Mouse (Mus musculus) myocyte (in vitro differentiated cells): ENCODE measurements around the gene Eif3a. TPM values are rescaled to one million over a fixed set of nuclear protein-coding genes. Genes with fewer than 3 reads are reported as not detected.

Experiments used
- H3K27me3 ChIP-seq: one replicate; pipeline ENCODE4 v1.6.1; 2011; ENCODE audit not compliant: control insufficient read depth, insufficient read depth, insufficient read length
- H3K36me3 ChIP-seq: one replicate; pipeline ENCODE4 v1.6.1; 2011; ENCODE audit not compliant: control insufficient read depth, insufficient read depth
- H3K4me2 ChIP-seq: one replicate; pipeline ENCODE4 v1.6.1; 2011; ENCODE audit warnings: low read depth, control low read depth
- H3K4me3 ChIP-seq: one replicate; pipeline ENCODE4 v1.5.1; 2011; ENCODE audit warnings: mild to moderate bottlenecking, control low read depth, moderate library complexity
- H3K79me2 ChIP-seq: one replicate; pipeline ENCODE4 v1.6.1; 2011; ENCODE audit not compliant: control insufficient read depth, insufficient read depth
- H3ac ChIP-seq: one replicate; pipeline ENCODE4 v1.6.1; 2011; ENCODE audit not compliant: control insufficient read depth, insufficient read length
- CEBPB ChIP-seq: IDR thresholded peaks from 2 replicates; pipeline ENCODE4 v1.6.1; 2011; ENCODE audit warnings: mild to moderate bottlenecking, moderate library complexity; ENCODE audit not compliant: poor library complexity, insufficient read depth, severe bottlenecking
- E2F4 ChIP-seq: IDR thresholded peaks from one replicate; pipeline ENCODE4 v1.6.1; 2011; ENCODE audit warnings: mild to moderate bottlenecking, control low read depth, moderate library complexity; ENCODE audit not compliant: insufficient read depth
- MAX ChIP-seq: IDR thresholded peaks from one replicate; pipeline ENCODE4 v1.6.1; 2011; ENCODE audit warnings: low read depth, mild to moderate bottlenecking, control low read depth
- MYOD1 ChIP-seq, 3 experiments: IDR thresholded peaks; one replicate each; pipeline ENCODE4 v1.6.1; 2011; ENCODE audit warnings: control low read depth in 2 of 3, low read depth in 2 of 3, mild to moderate bottlenecking in 2 of 3, moderate library complexity in 1 of 3; ENCODE audit not compliant: insufficient read length in 2 of 3, control insufficient read depth in 1 of 3
- MYOG ChIP-seq, 3 experiments: IDR thresholded peaks; one replicate each; pipeline ENCODE4 v1.6.1; 2011; ENCODE audit warnings: control low read depth in 2 of 3, low read depth in 2 of 3, mild to moderate bottlenecking in 2 of 3; ENCODE audit not compliant: insufficient read length in 2 of 3, control insufficient read depth in 1 of 3, insufficient read depth in 1 of 3
- POLR2A ChIP-seq: IDR thresholded peaks from one replicate; pipeline ENCODE4 v1.6.1; 2011; ENCODE audit warnings: low read depth, mild to moderate bottlenecking, control low read depth, moderate library complexity; ENCODE audit not compliant: insufficient read length
- POLR2AphosphoS2 ChIP-seq: IDR thresholded peaks from one replicate; pipeline ENCODE4 v1.6.1; 2011; ENCODE audit warnings: low read depth, control low read depth; ENCODE audit not compliant: insufficient read length
- REST ChIP-seq: IDR thresholded peaks from one replicate; pipeline ENCODE4 v1.6.1; 2011; ENCODE audit warnings: mild to moderate bottlenecking, control low read depth, moderate library complexity; ENCODE audit not compliant: insufficient read depth, insufficient read length
- SRF ChIP-seq: IDR thresholded peaks from one replicate; pipeline ENCODE4 v1.6.1; 2011; ENCODE audit warnings: low read depth; ENCODE audit not compliant: control insufficient read depth, insufficient read length
- TCF12 ChIP-seq: IDR thresholded peaks from one replicate; pipeline ENCODE4 v1.6.1; 2011; ENCODE audit warnings: mild to moderate bottlenecking, control low read depth; ENCODE audit not compliant: poor library complexity, insufficient read depth, severe bottlenecking
- TCF3 ChIP-seq: IDR thresholded peaks from one replicate; pipeline ENCODE4 v1.6.1; 2011; ENCODE audit warnings: low read depth, control low read depth; ENCODE audit not compliant: insufficient read length
- USF1 ChIP-seq: IDR thresholded peaks from one replicate; pipeline ENCODE4 v1.6.1; 2011; ENCODE audit warnings: low read depth, mild to moderate bottlenecking, control low read depth, moderate library complexity
- polyA plus RNA-seq: library from polyadenylated mRNA; unstranded; fragments of >200 nt; fragmentation: generic; extraction: Trizol; gene quantifications from one replicate; pipeline ENCODE4 v1.2.1, GENCODE M21; 2012; ENCODE audit warnings: missing spikeins

Eif3a gene
- polyA plus RNA-seq, 1 experiment: 67.9 TPM

- TF ChIP-seq MAX (no peak), POLR2A (no peak), POLR2AphosphoS2 (no peak), SRF (no peak)
- Histone ChIP-seq H3ac (no peak overlapping the region), H3K4me2 (no peak overlapping the region), H3K27me3 (no peaks in the 10 kb centered on the region), H3K4me3 (no peak overlapping the region), H3K79me2 (no peaks in the 10 kb centered on the region), H3K36me3 (no peaks in the 10 kb centered on the region)
Observed at GRCm38 (mm10) chr19:60797415-60797814, 7.0 kb upstream of the Eif3a start.

- Histone ChIP-seq H3K4me2 (no peak overlapping the region), H3K36me3 (no peaks in the 10 kb centered on the region), H3K79me2 (peaks cover 2% of the 10 kb centered on the region), H3K27me3 (no peaks in the 10 kb centered on the region), H3ac (no peak overlapping the region), H3K4me3 (no peak overlapping the region)
- TF ChIP-seq CEBPB (peak; percentile 68), MYOD1 (IDR thresholded peaks at IDR 0.05; ENCODE audit: control insufficient read depth in 1 of 3, insufficient read length in 2 of 3, low read depth in 2 of 3) (no peak)
Observed at GRCm38 (mm10) chr19:60795244-60795643, 4.8 kb upstream of the Eif3a start.

- TF ChIP-seq MAX (no peak), POLR2AphosphoS2 (no peak), TCF12 (no peak), POLR2A (no peak), MYOG (IDR thresholded peaks at IDR 0.05; ENCODE audit: control insufficient read depth in 1 of 3, insufficient read depth in 1 of 3, insufficient read length in 2 of 3, low read depth in 2 of 3) (no peak), CEBPB (no peak), USF1 (no peak), REST (no peak), MYOD1 (IDR thresholded peaks at IDR 0.05; ENCODE audit: control insufficient read depth in 1 of 3, insufficient read length in 2 of 3, low read depth in 2 of 3) (no peak), E2F4 (no peak), TCF3 (no peak), SRF (no peak)
- Histone ChIP-seq H3K36me3 (no peaks in the 10 kb centered on the region), H3K4me3 (no peak overlapping the region), H3K79me2 (peaks cover 22% of the 10 kb centered on the region), H3K27me3 (no peaks in the 10 kb centered on the region), H3K4me2 (no peak overlapping the region), H3ac (no peak overlapping the region)
Observed at GRCm38 (mm10) chr19:60793170-60793707, 2.8 kb upstream of the Eif3a start.

- Histone ChIP-seq H3K36me3 (no peaks in the 10 kb centered on the region), H3K4me2 (peak overlapping the region; percentile 80), H3K4me3 (peak overlapping the region; percentile 97), H3K27me3 (no peaks in the 10 kb centered on the region), H3ac (peak overlapping the region; percentile 92), H3K79me2 (peaks cover 43% of the 10 kb centered on the region)
- TF ChIP-seq USF1 (no peak), MYOD1 (IDR thresholded peaks at IDR 0.05; ENCODE audit: control insufficient read depth in 1 of 3, insufficient read length in 2 of 3, low read depth in 2 of 3) (no peak), MYOG (IDR thresholded peaks at IDR 0.05; ENCODE audit: control insufficient read depth in 1 of 3, insufficient read depth in 1 of 3, insufficient read length in 2 of 3, low read depth in 2 of 3) (no peak), REST (no peak), E2F4 (no peak), POLR2AphosphoS2 (no peak), CEBPB (no peak), SRF (no peak), POLR2A (no peak), MAX (no peak), TCF3 (no peak), TCF12 (no peak)
Observed at GRCm38 (mm10) chr19:60791164-60791563, 706 bp upstream of the Eif3a start.

GRCm38 (mm10) chr19:60789919-60790506 lies 445 bp downstream of the Eif3a start:
- H3K79me2 ChIP-seq: peaks cover 54% of the 10 kb centered on the region
- H3K4me3 ChIP-seq: peak overlapping the region; percentile 97
- TF ChIP-seq USF1: no peak
- TF ChIP-seq POLR2AphosphoS2: peak; percentile 44
- peak overlapping the region; percentile 97 for H3K4me2 ChIP-seq
- H3K27me3 ChIP-seq: no peaks in the 10 kb centered on the region
- H3K36me3 ChIP-seq: peaks cover under 1% of the 10 kb centered on the region
- H3ac ChIP-seq: peak overlapping the region; percentile 92
